Mouse (Mus musculus): Measurements from ENCODE around the gene Phlpp1. TPM values are rescaled to one million over a fixed set of nuclear protein-coding genes. Genes with fewer than 3 reads are reported as not detected.

Gene Phlpp1
- polyA plus RNA-seq, 1 experiment, result 2.6 TPM

DNA sequence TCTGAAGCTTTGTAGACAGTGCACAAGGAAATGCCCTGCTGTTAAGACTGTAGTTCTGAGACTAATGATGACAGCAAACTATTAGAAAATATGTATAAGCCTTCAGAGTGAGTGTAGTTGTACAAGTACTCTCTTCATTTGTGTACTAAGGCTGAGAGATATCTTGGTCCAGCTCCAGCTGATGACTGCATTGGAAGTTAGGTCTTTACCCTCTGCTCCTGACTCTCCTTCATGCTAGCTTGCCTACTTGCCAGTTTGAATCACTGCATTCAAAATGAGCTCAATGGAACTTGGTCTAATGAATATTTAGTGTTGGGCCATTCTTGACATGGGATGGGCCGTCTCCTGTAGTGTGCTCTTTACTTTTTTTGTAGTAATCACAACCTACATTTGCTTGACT is 71.8 kb downstream of the Phlpp1 start:
- no peak for TF ChIP-seq CTCF (IDR thresholded peaks at IDR 0.05; ENCODE audit: control insufficient read depth, insufficient read depth, low read length)
- Histone ChIP-seq H3K4me3 (replicated peaks; ENCODE audit: control insufficient read depth, low read depth, low read length) (no peak overlapping the region), H3K4me1 (ENCODE audit: control insufficient read depth, insufficient read depth, low read length) (no peaks in the 10 kb centered on the region), H3K27ac (ENCODE audit: control insufficient read depth, insufficient read depth, low read depth, low read length, poor library complexity) (no peak overlapping the region)
- WGBS, result 83% methylated on average over 1 of the region's 1 CpGs

DNA sequence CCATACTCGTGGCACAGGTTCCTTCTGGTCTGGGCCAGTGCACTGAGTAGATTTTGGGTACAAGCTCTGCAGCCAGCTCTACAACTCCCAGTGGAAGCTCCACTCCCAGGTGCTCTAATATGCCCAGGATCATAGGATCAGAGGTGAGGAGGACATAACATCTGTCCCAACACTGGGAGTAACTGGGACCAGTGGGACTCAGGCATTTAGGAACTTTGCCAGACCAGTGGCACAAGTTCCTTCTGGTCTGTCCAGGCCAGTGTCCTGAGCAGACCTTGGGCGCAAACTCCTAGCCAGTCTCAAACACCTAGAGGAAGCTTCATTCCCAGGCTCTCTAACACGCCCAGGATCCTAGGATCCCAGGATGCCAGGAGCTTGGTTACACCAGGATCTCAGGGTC is 72.7 kb downstream of the Phlpp1 start:
- no peak for TF ChIP-seq POLR2A (IDR thresholded peaks at IDR 0.05; ENCODE audit: borderline replicate concordance, control insufficient read depth, low read depth, low read length)
- no peak for TF ChIP-seq CTCF (IDR thresholded peaks at IDR 0.05; ENCODE audit: control insufficient read depth, insufficient read depth, low read length)
- Histone ChIP-seq H3K4me1 (ENCODE audit: control insufficient read depth, insufficient read depth, low read length) (no peaks in the 10 kb centered on the region), H3K27ac (ENCODE audit: control insufficient read depth, insufficient read depth, low read depth, low read length, poor library complexity) (no peak overlapping the region), H3K4me3 (replicated peaks; ENCODE audit: control insufficient read depth, low read depth, low read length) (no peak overlapping the region)
- WGBS, result 81% methylated on average over 3 of the region's 3 CpGs

DNA sequence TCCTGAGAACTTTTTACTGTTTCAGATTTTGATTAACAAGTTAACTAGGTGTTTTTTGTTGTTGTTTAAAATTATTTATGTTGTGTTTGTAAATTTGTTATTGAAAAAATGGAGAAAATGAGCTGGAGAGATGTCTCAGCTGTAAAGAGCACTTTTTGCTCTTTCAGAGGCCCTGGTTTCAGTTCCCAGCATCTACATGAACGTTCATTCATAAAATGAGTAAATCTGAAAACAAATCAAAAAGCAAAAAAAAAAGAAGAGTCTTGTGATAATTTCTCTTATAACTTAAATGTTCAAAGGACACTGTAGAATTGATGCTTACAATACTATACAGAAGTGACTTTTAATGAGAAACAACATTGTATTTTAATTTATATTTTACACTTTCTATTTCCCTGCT is 82.5 kb downstream of the Phlpp1 start:
- 77% methylated on average over 1 of the region's 1 CpGs for WGBS
- TF ChIP-seq CTCF (IDR thresholded peaks at IDR 0.05; ENCODE audit: control insufficient read depth, insufficient read depth, low read length) (no peak), POLR2A (IDR thresholded peaks at IDR 0.05; ENCODE audit: borderline replicate concordance, control insufficient read depth, low read depth, low read length) (no peak)
- Histone ChIP-seq H3K27ac (ENCODE audit: control insufficient read depth, insufficient read depth, low read depth, low read length, poor library complexity) (no peak overlapping the region), H3K4me3 (replicated peaks; ENCODE audit: control insufficient read depth, low read depth, low read length) (no peak overlapping the region), H3K4me1 (ENCODE audit: control insufficient read depth, insufficient read depth, low read length) (no peaks in the 10 kb centered on the region)

DNA sequence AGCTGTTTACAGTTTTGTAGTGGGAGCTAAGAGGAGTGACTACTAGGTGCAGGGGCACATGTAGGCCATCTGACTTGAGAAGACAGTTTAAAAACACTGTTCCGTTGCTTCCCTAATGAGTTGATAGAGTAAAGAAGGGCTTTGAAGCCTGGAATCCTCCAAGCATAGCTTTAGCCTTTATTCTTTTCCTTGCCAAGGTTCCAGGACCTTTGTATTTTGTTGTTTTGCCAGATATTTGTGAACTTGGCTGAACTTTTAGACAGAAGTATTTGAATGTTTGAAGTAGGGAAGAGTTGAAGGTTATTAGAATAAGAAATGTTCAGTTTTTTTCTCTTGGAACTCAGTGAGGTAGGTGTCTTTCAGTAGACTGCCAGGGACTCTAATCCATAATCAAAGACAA is 85.6 kb downstream of the Phlpp1 start:
- no peak overlapping the region for H3K27ac ChIP-seq (ENCODE audit: control insufficient read depth, insufficient read depth, low read depth, low read length, poor library complexity)
- 95% methylated on average over 1 of the region's 1 CpGs for WGBS
- TF ChIP-seq POLR2A (IDR thresholded peaks at IDR 0.05; ENCODE audit: borderline replicate concordance, control insufficient read depth, low read depth, low read length), result no peak
- TF ChIP-seq CTCF (IDR thresholded peaks at IDR 0.05; ENCODE audit: control insufficient read depth, insufficient read depth, low read length), result no peak
- H3K4me3 ChIP-seq (replicated peaks; ENCODE audit: control insufficient read depth, low read depth, low read length), result no peak overlapping the region
- H3K4me1 ChIP-seq (ENCODE audit: control insufficient read depth, insufficient read depth, low read length), result no peaks in the 10 kb centered on the region; the same call in 1 of the 2 replicates

DNA sequence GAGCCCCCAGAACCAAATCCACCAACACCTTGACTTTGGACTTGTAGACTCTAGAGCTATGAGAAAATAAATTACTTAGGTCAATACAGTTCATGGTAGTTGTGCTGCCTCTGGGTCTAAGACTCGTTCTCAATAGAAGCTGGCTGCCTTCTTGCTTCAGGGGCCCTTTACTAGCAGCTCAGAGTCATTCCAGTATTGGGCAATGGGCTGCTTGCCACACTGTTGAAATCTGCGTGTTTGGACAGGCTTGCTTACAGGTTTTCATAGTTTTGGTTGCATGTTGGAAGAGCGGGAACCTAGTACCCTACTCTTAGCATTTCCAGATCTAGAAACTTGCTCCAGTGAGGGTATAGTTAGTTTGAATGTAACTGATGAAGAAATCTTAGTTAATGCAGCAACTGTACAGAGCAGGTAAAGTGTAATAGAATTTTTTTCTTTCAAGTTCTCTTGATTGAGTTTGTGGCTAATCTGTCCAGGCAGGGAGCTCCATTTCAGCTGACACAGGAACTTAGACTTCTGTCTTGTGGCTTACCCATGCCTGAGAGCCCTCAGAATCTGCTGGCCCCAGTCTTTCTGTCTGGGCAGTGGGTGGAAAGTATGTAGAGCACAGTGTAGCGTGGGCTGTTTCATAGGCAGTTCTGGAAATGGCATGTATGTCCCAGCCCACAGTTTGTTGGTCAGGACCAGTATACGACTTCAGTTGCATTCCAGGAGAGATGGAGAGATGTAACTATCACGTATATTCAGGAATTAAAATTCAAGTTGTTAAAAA is 96.7 kb downstream of the Phlpp1 start:
- WGBS, result 64% methylated on average over 6 of the region's 6 CpGs

DNA sequence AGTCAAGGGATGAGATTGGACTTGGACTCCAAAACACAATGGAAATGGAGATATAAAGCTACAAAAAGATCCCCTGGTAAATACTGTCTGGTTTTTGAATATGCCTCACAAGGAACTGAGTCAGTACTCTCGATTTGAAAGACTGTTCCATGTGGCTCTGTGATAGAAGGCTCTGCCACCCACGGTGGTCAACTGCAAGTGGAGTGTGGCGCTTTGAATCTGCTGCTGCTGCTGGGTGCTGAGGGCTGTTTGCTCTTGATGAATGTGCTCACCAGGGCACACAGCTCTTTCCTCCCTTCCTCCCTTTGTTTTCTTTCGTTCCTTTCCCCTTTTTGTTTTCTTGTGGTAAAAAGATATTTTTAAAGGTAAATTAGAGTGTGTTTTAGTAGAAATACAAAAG is 97.8 kb downstream of the Phlpp1 start:
- 54% methylated on average over 4 of the region's 4 CpGs for WGBS
- Histone ChIP-seq H3K27ac (ENCODE audit: control insufficient read depth, insufficient read depth, low read depth, low read length, poor library complexity) (no peak overlapping the region), H3K4me3 (replicated peaks; ENCODE audit: control insufficient read depth, low read depth, low read length) (no peak overlapping the region), H3K4me1 (ENCODE audit: control insufficient read depth, insufficient read depth, low read length) (no peaks in the 10 kb centered on the region; the same call in 1 of the 2 replicates)
- TF ChIP-seq CTCF (IDR thresholded peaks at IDR 0.05; ENCODE audit: control insufficient read depth, insufficient read depth, low read length), result no peak

More for the DNA sequence above, 96.7 kb downstream of the Phlpp1 start:
- H3K4me3 ChIP-seq (replicated peaks; ENCODE audit: control insufficient read depth, low read depth, low read length), result no peak overlapping the region
- no peaks in the 10 kb centered on the region for H3K4me1 ChIP-seq (ENCODE audit: control insufficient read depth, insufficient read depth, low read length)
- H3K27ac ChIP-seq (ENCODE audit: control insufficient read depth, insufficient read depth, low read depth, low read length, poor library complexity), result no peak overlapping the region
- TF ChIP-seq POLR2A (IDR thresholded peaks at IDR 0.05; ENCODE audit: borderline replicate concordance, control insufficient read depth, low read depth, low read length) (no peak), CTCF (IDR thresholded peaks at IDR 0.05; ENCODE audit: control insufficient read depth, insufficient read depth, low read length) (no peak)

DNA sequence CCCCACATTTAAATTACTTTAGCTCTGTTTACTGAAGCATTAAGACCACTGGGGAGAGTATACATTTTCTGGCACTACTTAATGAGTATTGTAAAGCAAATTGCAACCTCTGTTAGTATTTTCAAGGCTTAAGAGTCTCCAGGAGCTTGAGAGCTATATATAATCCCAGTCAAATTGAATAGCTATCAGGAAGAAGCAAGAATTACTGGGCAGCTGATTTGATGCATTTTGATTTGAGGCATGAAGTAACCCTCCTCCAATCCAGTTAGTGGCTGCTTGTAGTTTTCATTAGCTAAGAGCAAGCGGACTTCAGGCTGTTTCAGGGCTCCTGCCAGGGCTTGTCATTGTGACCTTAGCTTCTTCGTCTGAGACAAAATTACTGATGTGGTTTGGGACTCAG is 101.4 kb downstream of the Phlpp1 start:
- 80% methylated on average over 2 of the region's 2 CpGs for WGBS
- Histone ChIP-seq H3K27ac (ENCODE audit: control insufficient read depth, insufficient read depth, low read depth, low read length, poor library complexity) (no peak overlapping the region), H3K4me3 (replicated peaks; ENCODE audit: control insufficient read depth, low read depth, low read length) (no peak overlapping the region), H3K4me1 (ENCODE audit: control insufficient read depth, insufficient read depth, low read length) (no peaks in the 10 kb centered on the region; the same call in 1 of the 2 replicates)
- no peak for TF ChIP-seq POLR2A (IDR thresholded peaks at IDR 0.05; ENCODE audit: borderline replicate concordance, control insufficient read depth, low read depth, low read length)
- no peak for TF ChIP-seq CTCF (IDR thresholded peaks at IDR 0.05; ENCODE audit: control insufficient read depth, insufficient read depth, low read length)

DNA sequence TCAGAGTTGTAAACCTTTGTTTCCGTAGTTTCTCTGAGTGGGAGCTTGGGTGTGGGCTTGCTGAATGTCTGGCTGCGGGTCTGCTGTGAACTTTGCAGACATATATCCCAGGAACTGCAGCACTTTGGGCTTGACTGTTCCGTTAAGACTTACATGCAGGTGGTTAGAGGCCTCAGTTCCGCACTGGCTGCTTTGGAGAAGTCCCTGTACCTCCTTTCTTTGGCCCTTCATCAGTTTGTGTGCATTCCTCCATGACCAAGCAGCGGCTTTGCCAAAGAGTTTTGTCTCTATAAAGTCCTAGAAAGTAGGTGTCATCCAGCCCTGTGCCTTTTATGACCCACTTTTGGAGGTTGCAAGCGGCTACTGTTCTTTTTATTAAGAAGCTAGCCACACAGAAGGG is 102.2 kb downstream of the Phlpp1 start:
- WGBS, result 72% methylated on average over 6 of the region's 6 CpGs
- TF ChIP-seq POLR2A (IDR thresholded peaks at IDR 0.05; ENCODE audit: borderline replicate concordance, control insufficient read depth, low read depth, low read length), result no peak
- TF ChIP-seq CTCF (IDR thresholded peaks at IDR 0.05; ENCODE audit: control insufficient read depth, insufficient read depth, low read length), result no peak
- H3K27ac ChIP-seq (ENCODE audit: control insufficient read depth, insufficient read depth, low read depth, low read length, poor library complexity), result no peak overlapping the region

DNA sequence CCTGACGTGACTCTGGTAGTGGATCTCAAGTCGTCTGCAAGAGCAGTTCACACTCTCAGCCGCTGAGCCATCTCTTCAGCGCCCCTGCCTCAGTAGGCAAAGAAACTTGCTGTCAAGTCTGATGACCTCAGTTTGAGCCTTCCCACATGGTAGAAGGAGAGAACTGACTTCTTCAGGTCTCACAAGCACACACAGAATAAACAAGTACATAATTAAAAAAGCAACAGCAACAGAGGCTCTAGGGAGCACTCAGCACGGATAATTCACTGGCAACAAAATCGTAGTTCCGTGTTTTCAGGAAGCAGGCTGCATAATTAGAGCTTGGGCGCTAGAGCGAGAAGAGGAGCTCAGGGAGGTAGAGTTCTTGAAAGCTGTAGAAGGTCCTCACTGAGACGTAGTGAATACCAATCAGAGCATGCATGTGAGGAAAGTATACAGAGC is 103.0 kb downstream of the Phlpp1 start:
- 36% methylated on average over 10 of the region's 10 CpGs for WGBS
- H3K4me1 ChIP-seq (ENCODE audit: control insufficient read depth, insufficient read depth, low read length), result no peaks in the 10 kb centered on the region; the same call in 1 of the 2 replicates
- TF ChIP-seq CTCF (IDR thresholded peaks at IDR 0.05; ENCODE audit: control insufficient read depth, insufficient read depth, low read length) (no peak), POLR2A (IDR thresholded peaks at IDR 0.05; ENCODE audit: borderline replicate concordance, control insufficient read depth, low read depth, low read length) (no peak)
- H3K27ac ChIP-seq (ENCODE audit: control insufficient read depth, insufficient read depth, low read depth, low read length, poor library complexity), result 0 out of 2 replicates have a peak overlapping the region, but pooled peaks have one; percentile 1
- H3K4me3 ChIP-seq (replicated peaks; ENCODE audit: control insufficient read depth, low read depth, low read length), result no peak overlapping the region

More for the DNA sequence above, 102.2 kb downstream of the Phlpp1 start:
- Histone ChIP-seq H3K4me1 (ENCODE audit: control insufficient read depth, insufficient read depth, low read length) (no peaks in the 10 kb centered on the region; the same call in 1 of the 2 replicates), H3K4me3 (replicated peaks; ENCODE audit: control insufficient read depth, low read depth, low read length) (no peak overlapping the region)
